ENCODE assay signal across 8 mouse cellular contexts in genomic region chr2:21141520-21142203, GRCm38 (mm10).
DNase-seq lines count a peak whose midpoint lies in the region; ATAC-seq lines count a peak whose summit lies in the region.

No protein-coding gene starts in this region.

- no peaks in the 10 kb centered on the region for H3K36me3 ChIP-seq in intestine, embryonic 16.5 days (ENCODE audit: control insufficient read depth, insufficient read depth, low read length)

- 0 out of 2 replicates have a peak, but pooled peaks cover 2% of the 10 kb centered on the region for H3K4me1 ChIP-seq in intestine, embryonic 16.5 days (ENCODE audit: control insufficient read depth, insufficient read depth, low read length)

- H3K9ac ChIP-seq in intestine, embryonic 16.5 days (ENCODE audit: low read depth, low read length) = peak overlapping the region; percentile 67

- WGBS in intestine, embryonic 16.5 days = under 1% methylated on average over 39 of the region's 46 CpGs

- H3K4me3 ChIP-seq in intestine, embryonic 16.5 days (ENCODE audit: low read length) = peak overlapping the region; percentile 64

- ATAC-seq in intestine, embryonic 16.5 days = peak; percentile 85
- peak; percentile 34; the same call in 1 of the 2 replicates for ATAC-seq in megakaryocyte-erythroid progenitor cell, adult 5-6 weeks (replicated peaks; ENCODE audit: low FRiP score, low TSS enrichment, poor library complexity, severe bottlenecking)
- ATAC-seq in erythroid progenitor cell, adult 5-6 weeks (replicated peaks; ENCODE audit: low FRiP score, poor library complexity, severe bottlenecking) = no peak

- peaks cover 4% of the 10 kb centered on the region; the same call in 1 of the 2 replicates for H3K27me3 ChIP-seq in intestine, embryonic 16.5 days (replicated peaks; ENCODE audit: control insufficient read depth, insufficient read depth, low read length)

- no peaks in the 10 kb centered on the region for H3K9me3 ChIP-seq in intestine, embryonic 16.5 days (ENCODE audit: control insufficient read depth, low read length)

- H3K4me2 ChIP-seq in intestine, embryonic 16.5 days (ENCODE audit: low read depth, low read length) = peak overlapping the region; percentile 100

- intact Hi-C loops in left cerebral cortex, postnatal 4 days (cut with DNase I) = loop anchor here (5.0 kb wide), 1 partner anchor 174 kb away; the partner anchor contains the start of gene Arhgap21

- H3K27ac ChIP-seq in intestine, embryonic 16.5 days (ENCODE audit: low read length) = peak overlapping the region; percentile 41

- peak; percentile 60 for DNase-seq in adrenal gland, postnatal 10 days
- DNase-seq in embryo, embryonic 11.5 days (ENCODE audit: low read depth, low spot score) = peak; percentile 34
- DNase-seq in gastrocnemius, postnatal 4 days (ENCODE audit: low spot score in 2 of 2) = peak; percentile 39 to 70
- peak; percentile 70 for DNase-seq in left cerebral cortex, postnatal 4 days
- DNase-seq in right cerebral cortex, postnatal 4 days = peak; percentile 54
